9 mouse cellular contexts compared by ENCODE assay signal in the genomic region with DNA sequence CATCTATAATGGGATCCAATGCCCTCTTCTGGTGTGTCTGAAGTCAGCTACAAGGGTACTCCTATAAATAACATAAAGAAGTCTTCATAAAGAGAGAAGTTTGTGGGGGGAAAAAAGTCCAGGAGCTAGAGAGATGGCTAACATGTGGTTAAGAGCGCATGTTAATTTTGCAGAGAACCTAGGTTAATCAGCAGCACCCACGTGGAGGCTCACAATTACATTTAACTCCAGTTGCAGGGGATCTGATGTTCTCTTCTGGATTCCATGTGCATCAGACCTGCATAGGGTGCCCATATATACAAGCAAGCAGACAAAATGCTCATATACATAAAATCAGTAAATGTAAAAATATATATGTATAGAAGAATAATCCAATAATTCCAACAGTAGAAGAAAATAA. TPM values are rescaled to one million over a fixed set of nuclear protein-coding genes. Genes with fewer than 3 reads are reported as not detected.
A peak's percentile ranks its signal among the peaks of the same experiment; 100 is the strongest.
DNase-seq lines count a peak whose midpoint lies in the region; ATAC-seq and TF ChIP-seq lines count a peak whose summit lies in the region.
"Had no signal": no experiment of that assay in that cellular context is flagged by ENCODE, and none has a peak within 500 bp of the region (broad histone marks: within the 10 kb centered on the region; RNA-seq: fewer than 3 reads in every experiment).

No protein-coding gene starts in this region.

- no peaks in the 10 kb centered on the region for H3K27me3 ChIP-seq in heart, embryonic 16.5 days (ENCODE audit: control insufficient read depth, insufficient read depth, low read length)
- no peaks in the 10 kb centered on the region for H3K27me3 ChIP-seq in hindbrain, postnatal 0 days (ENCODE audit: insufficient read depth, low read length)
- no peaks in the 10 kb centered on the region for H3K27me3 ChIP-seq in midbrain, embryonic 16.5 days (ENCODE audit: control insufficient read depth, insufficient read depth, low read depth, low read length)

- DNase-seq in heart, postnatal 25 days (ENCODE audit: low spot score) = no peak
- no peak for DNase-seq in hindbrain, postnatal 0 days (ENCODE audit: low spot score)
- DNase-seq in layer of hippocampus, adult 11-12 months (ENCODE audit: low spot score) = no peak
- no peak for DNase-seq in adrenal gland, postnatal 14 days
- no peak for DNase-seq in right cerebral cortex, postnatal 36 days (ENCODE audit: low spot score in 2 of 2)

- peak overlapping the region; percentile 64 for H3K4me3 ChIP-seq in heart, embryonic 16.5 days (ENCODE audit: low read length)
- H3K4me3 ChIP-seq in cortical plate, adult 2 months (ENCODE audit: insufficient read depth, low read length) = peak overlapping the region; percentile 100; the same call in 1 of the 2 replicates
- peak overlapping the region; percentile 83 for H3K4me3 ChIP-seq in hindbrain, postnatal 0 days (ENCODE audit: low read length)
- peak overlapping the region; percentile 66 for H3K4me3 ChIP-seq in midbrain, embryonic 16.5 days (ENCODE audit: low read depth, low read length)

- H3K9ac ChIP-seq in heart, embryonic 16.5 days (ENCODE audit: low read length) = peak overlapping the region; percentile 95; the same call in 1 of the 2 replicates
- H3K9ac ChIP-seq in hindbrain, postnatal 0 days (replicated peaks; ENCODE audit: low read length) = no peak overlapping the region; the same call in 1 of the 2 replicates
- no peak overlapping the region for H3K9ac ChIP-seq in midbrain, embryonic 16.5 days (ENCODE audit: low read depth, low read length)

- peaks cover 41% of the 10 kb centered on the region for H3K4me1 ChIP-seq in heart, embryonic 16.5 days (ENCODE audit: control insufficient read depth, insufficient read depth, low read length)
- peaks cover 6% of the 10 kb centered on the region for H3K4me1 ChIP-seq in cortical plate, adult 2 months (ENCODE audit: control insufficient read depth, insufficient read depth, low read length)
- H3K4me1 ChIP-seq in hindbrain, postnatal 0 days (ENCODE audit: insufficient read depth, low read length) = peaks cover 19% of the 10 kb centered on the region
- peaks cover 34% of the 10 kb centered on the region for H3K4me1 ChIP-seq in midbrain, embryonic 16.5 days (ENCODE audit: control insufficient read depth, insufficient read depth, low read length)

- TF ChIP-seq CTCF in cortical plate, adult 2 months (IDR thresholded peaks at IDR 0.05; ENCODE audit: extremely low read depth, insufficient read depth, low read length) = no peak
- no peak for TF ChIP-seq CTCF in hindbrain, postnatal 0 days (IDR thresholded peaks at IDR 0.05; ENCODE audit: low read depth)

- TF ChIP-seq POLR2A in cortical plate, adult 2 months (IDR thresholded peaks at IDR 0.05; ENCODE audit: extremely low read depth, insufficient read depth, low read length) = no peak

- H3K27ac ChIP-seq in heart, embryonic 16.5 days (ENCODE audit: low read length) = no peak overlapping the region
- H3K27ac ChIP-seq in cortical plate, adult 2 months (ENCODE audit: insufficient read depth, low read length) = no peak overlapping the region
- no peak overlapping the region for H3K27ac ChIP-seq in hindbrain, postnatal 0 days
- H3K27ac ChIP-seq in midbrain, embryonic 16.5 days (ENCODE audit: low read length) = no peak overlapping the region

- peaks cover 14% of the 10 kb centered on the region for H3K36me3 ChIP-seq in heart, embryonic 16.5 days (ENCODE audit: control insufficient read depth, insufficient read depth)
- H3K36me3 ChIP-seq in hindbrain, postnatal 0 days (ENCODE audit: insufficient read depth, low read length) = peaks cover 14% of the 10 kb centered on the region; the same call in 1 of the 2 replicates
- H3K36me3 ChIP-seq in midbrain, embryonic 16.5 days (ENCODE audit: control insufficient read depth, insufficient read depth, low read length) = peaks cover 13% of the 10 kb centered on the region; the same call in 1 of the 2 replicates

- 50% methylated on average over 2 of the region's 2 CpGs for WGBS in heart, embryonic 16.5 days
- WGBS in hindbrain, postnatal 0 days = 49% methylated on average over 2 of the region's 2 CpGs
- 64% methylated on average over 2 of the region's 2 CpGs for whole genome bisulfite sequencing in midbrain, embryonic 16.5 days

- intact Hi-C loops in heart, postnatal 25 days (cut with DNase I) = loop anchor here (10.0 kb wide), 1 partner anchor 261 kb away; a partner anchor contains a TSS

- ATAC-seq in heart, embryonic 16.5 days (replicated peaks; ENCODE audit: extremely low read depth, insufficient read depth, low FRiP score) = no peak
- no peak for ATAC-seq in hindbrain, postnatal 0 days
- ATAC-seq in midbrain, embryonic 16.5 days = no peak
- ATAC-seq: inflammation-experienced regulatory T-cells, adult 6 months had no signal

- no peaks in the 10 kb centered on the region for H3K9me3 ChIP-seq in heart, embryonic 16.5 days (replicated peaks; ENCODE audit: control insufficient read depth, low read length)
- no peaks in the 10 kb centered on the region for H3K9me3 ChIP-seq in hindbrain, postnatal 0 days (ENCODE audit: low read length)
- no peaks in the 10 kb centered on the region for H3K9me3 ChIP-seq in midbrain, embryonic 16.5 days (replicated peaks; ENCODE audit: control insufficient read depth, low read length, poor library complexity, severe bottlenecking)

- H3K4me2 ChIP-seq in heart, embryonic 16.5 days (ENCODE audit: low read depth, low read length) = peak overlapping the region; percentile 62
- peak overlapping the region; percentile 88 for H3K4me2 ChIP-seq in hindbrain, postnatal 0 days (ENCODE audit: low read depth, low read length)
- H3K4me2 ChIP-seq in midbrain, embryonic 16.5 days (ENCODE audit: low read length) = peak overlapping the region; percentile 90

RNA-seq across cellular contexts. Expression of a gene that starts 2.6 kb away (rescaled TPM):
- 17.6 and 18.2 TPM in 2 replicates for polyA plus RNA-seq in heart, embryonic 16.5 days (2015; fragmentation: Nextera tagmentation; extraction: Ambion mirVana)
- total RNA-seq in heart, postnatal 25 days (2021) = 10 to 100 TPM; 42.6 to 45.8 TPM
- 95.4 and 103 TPM in 2 replicates for polyA plus RNA-seq in cortical plate, adult 2 months (2012; rRNA removed)
- 240 and 243 TPM in 2 replicates for total RNA-seq in hindbrain, postnatal 0 days (2014; rRNA removed)
- polyA plus RNA-seq in hindbrain, postnatal 0 days (2015; fragmentation: Nextera tagmentation; extraction: Ambion mirVana) = 29.1 and 32.6 TPM in 2 replicates
- polyA plus RNA-seq in midbrain, embryonic 16.5 days (2015; fragmentation: Nextera tagmentation; extraction: Ambion mirVana) = 35.5 and 35.9 TPM in 2 replicates
- total RNA-seq in adrenal gland, postnatal 14 days (2021) = 83.9 and 84.7 TPM in 2 replicates

RNA-seq across cellular contexts. Expression of a gene that starts 15.4 kb away (rescaled TPM):
- 1.2 TPM in 2 replicates for polyA plus RNA-seq in heart, embryonic 16.5 days (2015; fragmentation: Nextera tagmentation; extraction: Ambion mirVana)
- 1 to 10 TPM; 1.7 to 2.1 TPM for total RNA-seq in heart, postnatal 25 days (2021)
- polyA plus RNA-seq in cortical plate, adult 2 months (2012; rRNA removed) = 3.1 TPM in 2 replicates
- total RNA-seq in hindbrain, postnatal 0 days (2014; rRNA removed) = 1.3 and 1.8 TPM in 2 replicates
- 1.2 and 1.7 TPM in 2 replicates for polyA plus RNA-seq in hindbrain, postnatal 0 days (2015; fragmentation: Nextera tagmentation; extraction: Ambion mirVana)
- polyA plus RNA-seq in midbrain, embryonic 16.5 days (2015; fragmentation: Nextera tagmentation; extraction: Ambion mirVana) = 3.5 and 3.9 TPM in 2 replicates
- total RNA-seq in adrenal gland, postnatal 14 days (2021) = 3.6 and 13.6 TPM in 2 replicates

RNA-seq across cellular contexts. Expression of a gene that starts 26.2 kb away (rescaled TPM):
- 25.0 and 27.7 TPM in 2 replicates for polyA plus RNA-seq in heart, embryonic 16.5 days (2015; fragmentation: Nextera tagmentation; extraction: Ambion mirVana)
- total RNA-seq in heart, postnatal 25 days (2021) = 10 to 100 TPM; 10.0 to 12.2 TPM
- 42.1 and 47.4 TPM in 2 replicates for polyA plus RNA-seq in cortical plate, adult 2 months (2012; rRNA removed)
- total RNA-seq in hindbrain, postnatal 0 days (2014; rRNA removed) = 19.0 and 23.3 TPM in 2 replicates
- 18.5 and 21.2 TPM in 2 replicates for polyA plus RNA-seq in hindbrain, postnatal 0 days (2015; fragmentation: Nextera tagmentation; extraction: Ambion mirVana)
- 16.6 and 16.7 TPM in 2 replicates for polyA plus RNA-seq in midbrain, embryonic 16.5 days (2015; fragmentation: Nextera tagmentation; extraction: Ambion mirVana)
- total RNA-seq in adrenal gland, postnatal 14 days (2021) = 133 and 136 TPM in 2 replicates

RNA-seq across cellular contexts. Expression of a gene that starts 29.5 kb away (rescaled TPM):
- polyA plus RNA-seq in heart, embryonic 16.5 days (2015; fragmentation: Nextera tagmentation; extraction: Ambion mirVana) = 55.7 and 61.6 TPM in 2 replicates
- 100 to 1,000 TPM; 160 to 189 TPM for total RNA-seq in heart, postnatal 25 days (2021)
- polyA plus RNA-seq in cortical plate, adult 2 months (2012; rRNA removed) = 97.3 and 106 TPM in 2 replicates
- 57.4 and 72.6 TPM in 2 replicates for total RNA-seq in hindbrain, postnatal 0 days (2014; rRNA removed)
- polyA plus RNA-seq in hindbrain, postnatal 0 days (2015; fragmentation: Nextera tagmentation; extraction: Ambion mirVana) = 42.0 and 43.9 TPM in 2 replicates
- 49.5 and 52.1 TPM in 2 replicates for polyA plus RNA-seq in midbrain, embryonic 16.5 days (2015; fragmentation: Nextera tagmentation; extraction: Ambion mirVana)
- total RNA-seq in adrenal gland, postnatal 14 days (2021) = 43.6 and 54.3 TPM in 2 replicates

RNA-seq across cellular contexts. Expression of a gene that starts 49.0 kb away (rescaled TPM):
- 0.05 and 0.09 TPM in 2 replicates for polyA plus RNA-seq in heart, embryonic 16.5 days (2015; fragmentation: Nextera tagmentation; extraction: Ambion mirVana)
- under 1 TPM; 0.52 to 0.64 TPM for total RNA-seq in heart, postnatal 25 days (2021)
- 1.2 and 1.3 TPM in 2 replicates for polyA plus RNA-seq in cortical plate, adult 2 months (2012; rRNA removed)
- 0.36 and 0.37 TPM in 2 replicates for total RNA-seq in hindbrain, postnatal 0 days (2014; rRNA removed)
- 0.09 and 0.11 TPM in 2 replicates for polyA plus RNA-seq in hindbrain, postnatal 0 days (2015; fragmentation: Nextera tagmentation; extraction: Ambion mirVana)
- polyA plus RNA-seq in midbrain, embryonic 16.5 days (2015; fragmentation: Nextera tagmentation; extraction: Ambion mirVana) = not detected in 2 replicates
- total RNA-seq in adrenal gland, postnatal 14 days (2021) = 1.3 and 3.8 TPM in 2 replicates
